In the genomic region with DNA sequence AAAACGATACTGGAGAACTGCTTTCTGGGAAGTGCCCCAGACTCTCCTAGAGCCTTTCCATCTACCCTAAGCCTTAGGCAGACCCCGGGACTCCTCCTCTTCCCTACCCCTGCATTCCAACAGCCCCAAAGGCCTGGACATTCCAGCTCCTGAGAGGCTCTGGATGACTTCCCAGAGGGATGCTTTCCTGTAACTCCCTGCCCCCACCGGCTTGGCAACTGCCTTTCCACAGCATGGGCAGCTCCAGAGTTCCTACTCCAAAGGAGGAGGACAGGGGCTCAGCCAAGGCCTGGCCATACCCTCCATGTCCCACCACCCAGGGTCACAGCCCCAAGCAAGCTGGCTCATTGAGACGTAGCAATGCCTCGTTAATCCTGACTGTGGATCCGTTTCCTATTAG, we compare ENCODE assay signal across 10 mouse cellular contexts. TPM values are rescaled to one million over a fixed set of nuclear protein-coding genes. Genes with fewer than 3 reads are reported as not detected.
DNase-seq lines count a peak whose midpoint lies in the region; ATAC-seq lines count a peak whose summit lies in the region.
"Had no signal": no experiment of that assay in that cellular context is flagged by ENCODE, and none has a peak within 500 bp of the region (broad histone marks: within the 10 kb centered on the region; RNA-seq: fewer than 3 reads in every experiment).

No protein-coding gene starts in this region.

- no peak overlapping the region for H3K4me3 ChIP-seq in hindbrain, embryonic 10.5 days
- no peak overlapping the region for H3K4me3 ChIP-seq in hindbrain, embryonic 12.5 days
- H3K4me3 ChIP-seq in heart, embryonic 14.5 days (ENCODE audit: control insufficient read depth in 1 of 2, insufficient read depth in 1 of 2, low read depth in 1 of 2, low read length in 2 of 2), result no peak overlapping the region
- H3K4me3 ChIP-seq: embryonic facial prominence, embryonic 12.5 days; liver, embryonic 13.5 days had no signal

- H3K9ac ChIP-seq in hindbrain, embryonic 12.5 days, result no peak overlapping the region
- peak overlapping the region; percentile 21; the same call in 1 of the 2 replicates for H3K9ac ChIP-seq in heart, embryonic 14.5 days (ENCODE audit: low read length)
- H3K9ac ChIP-seq: embryonic facial prominence, embryonic 12.5 days; liver, embryonic 13.5 days had no signal

- peak overlapping the region; percentile 72; the same call in 1 of the 2 replicates for H3K27ac ChIP-seq in hindbrain, embryonic 10.5 days
- H3K27ac ChIP-seq in hindbrain, embryonic 12.5 days, result no peak overlapping the region
- peak overlapping the region; percentile 76 to 79 for H3K27ac ChIP-seq in heart, embryonic 14.5 days (replicated peaks in 1 of 2; ENCODE audit: control insufficient read depth in 1 of 2, insufficient read depth in 1 of 2, low read depth in 2 of 2, low read length in 2 of 2)
- H3K27ac ChIP-seq: embryonic facial prominence, embryonic 12.5 days; liver, embryonic 13.5 days had no signal

- 54% methylated on average over 6 of the region's 6 CpGs for WGBS in hindbrain, embryonic 10.5 days
- WGBS in hindbrain, embryonic 12.5 days, result 63% methylated on average over 6 of the region's 6 CpGs
- WGBS in heart, embryonic 14.5 days, result 22% methylated on average over 6 of the region's 6 CpGs

- peaks cover 79% of the 10 kb centered on the region for H3K4me1 ChIP-seq in hindbrain, embryonic 10.5 days (replicated peaks)
- peaks cover 54% of the 10 kb centered on the region for H3K4me1 ChIP-seq in hindbrain, embryonic 12.5 days
- H3K4me1 ChIP-seq in heart, embryonic 14.5 days (ENCODE audit: control insufficient read depth in 2 of 2, insufficient read depth in 2 of 2, low read length in 2 of 2), result peaks cover 33 to 52% of the 10 kb centered on the region in 2 experiments

- H3K4me2 ChIP-seq in hindbrain, embryonic 12.5 days (replicated peaks), result no peak overlapping the region
- no peak overlapping the region for H3K4me2 ChIP-seq in heart, embryonic 14.5 days (ENCODE audit: low read length)
- H3K4me2 ChIP-seq: embryonic facial prominence, embryonic 12.5 days; liver, embryonic 13.5 days had no signal

- DNase-seq in hindbrain, embryonic 10.5 days (ENCODE audit: low spot score), result no peak
- DNase-seq in adipocyte (ENCODE audit: low spot score), result peak; percentile 21
- DNase-seq in kidney, postnatal 25 days, result peak; percentile 85 to 88
- peak; percentile 49 for DNase-seq in testis, postnatal 14 days (ENCODE audit: low spot score)
- no peak for DNase-seq in layer of hippocampus, adult 8-10 months (ENCODE audit: low spot score in 2 of 2)
- DNase-seq: liver, embryonic 13.5 days had no signal

- no peaks in the 10 kb centered on the region for H3K27me3 ChIP-seq in hindbrain, embryonic 10.5 days (ENCODE audit: insufficient read depth, poor library complexity, severe bottlenecking)
- H3K27me3 ChIP-seq in hindbrain, embryonic 12.5 days, result no peaks in the 10 kb centered on the region
- no peaks in the 10 kb centered on the region for H3K27me3 ChIP-seq in heart, embryonic 14.5 days (ENCODE audit: control insufficient read depth, insufficient read depth, low read length)
- H3K27me3 ChIP-seq: embryonic facial prominence, embryonic 12.5 days; liver, embryonic 13.5 days had no signal

- no peak for ATAC-seq in hindbrain, embryonic 12.5 days (ENCODE audit: low FRiP score)
- ATAC-seq in heart, embryonic 14.5 days (ENCODE audit: insufficient number of reproducible peaks, insufficient read depth, low FRiP score, low read depth), result peak; percentile 80
- ATAC-seq in monocyte, adult 5-6 weeks (replicated peaks; ENCODE audit: insufficient number of reproducible peaks, low FRiP score, low TSS enrichment, poor library complexity, severe bottlenecking), result no peak

- H3K9me3 ChIP-seq in hindbrain, embryonic 10.5 days, result peaks cover 9% of the 10 kb centered on the region; the same call in 1 of the 2 replicates
- no peaks in the 10 kb centered on the region for H3K9me3 ChIP-seq in hindbrain, embryonic 12.5 days (replicated peaks)
- H3K9me3 ChIP-seq in heart, embryonic 14.5 days (ENCODE audit: control insufficient read depth, low read length), result no peaks in the 10 kb centered on the region
- H3K9me3 ChIP-seq: embryonic facial prominence, embryonic 12.5 days had no signal

- H3K36me3 ChIP-seq in hindbrain, embryonic 10.5 days, result peaks cover 99% of the 10 kb centered on the region
- H3K36me3 ChIP-seq in hindbrain, embryonic 12.5 days, result peaks cover 49% of the 10 kb centered on the region
- H3K36me3 ChIP-seq in heart, embryonic 14.5 days (ENCODE audit: control insufficient read depth, insufficient read depth, low read length), result peaks cover 37% of the 10 kb centered on the region; the same call in 1 of the 2 replicates

RNA-seq across cellular contexts. Expression of gene Ptprf, which starts 21.2 kb away (rescaled TPM):
- 104 and 106 TPM in 2 replicates for polyA plus RNA-seq in hindbrain, embryonic 10.5 days (2016; fragmentation: Nextera tagmentation; extraction: Ambion mirVana)
- polyA plus RNA-seq in hindbrain, embryonic 12.5 days (2016; fragmentation: Nextera tagmentation; extraction: Ambion mirVana), result 131 and 137 TPM in 2 replicates
- 19.6 and 19.7 TPM in 2 replicates for polyA plus RNA-seq in heart, embryonic 14.5 days (2014; fragmentation: Nextera tagmentation; extraction: Ambion mirVana)
- total RNA-seq in layer of hippocampus, adult 8-10 months (2022), result 10 to 100 TPM; 78.3 to 80.3 (median 78.9) TPM
- not detected in 3 replicates for total RNA-seq in monocyte, adult 5-6 weeks (2017)

Comparison
In these comparisons a context has a peak if more than half of its experiments do, and no peak if none do; other contexts are left out.
1. DNase-seq: peak in adipocyte (single experiment), kidney, postnatal 25 days (2 of 2) and testis, postnatal 14 days (single experiment); none in hindbrain, embryonic 10.5 days (single experiment) and layer of hippocampus, adult 8-10 months (0 of 2).